Mouse (Mus musculus): ENCODE data around the gene Adap2. TPM values are rescaled to one million over a fixed set of nuclear protein-coding genes. Genes with fewer than 3 reads are reported as not detected.
"Not testable (repeated sequence)": the region's sequence is repeated elsewhere in the genome, so short reads cannot be mapped to it uniquely, and the experiment has no call there.

Gene Adap2
- polyA plus RNA-seq, 1 experiment from 2014 or later = 1.1 TPM

- H3K27ac ChIP-seq = no peak overlapping the region
- H3K4me1 ChIP-seq = no peaks in the 10 kb centered on the region; the same call in 1 of the 2 replicates
- no peaks in the 10 kb centered on the region for H3K36me3 ChIP-seq
- WGBS = 67% methylated on average over 5 of the region's 5 CpGs
- no peak overlapping the region for H3K4me2 ChIP-seq (replicated peaks)
- no peak overlapping the region for H3K4me3 ChIP-seq
- ATAC-seq (ENCODE audit: insufficient number of reproducible peaks, insufficient read depth, low FRiP score, low TSS enrichment) = no peak
- H3K27me3 ChIP-seq = no peaks in the 10 kb centered on the region
- no peak overlapping the region for H3K9ac ChIP-seq
- H3K9me3 ChIP-seq = no peaks in the 10 kb centered on the region
Measured at GRCm38 (mm10) chr11:80181021-80181749, 27.3 kb downstream of the Adap2 start.

- WGBS = 44% methylated on average over 12 of the region's 12 CpGs
- not testable (repeated sequence) for H3K27ac ChIP-seq; H3K4me1 ChIP-seq; H3K9me3 ChIP-seq; H3K36me3 ChIP-seq; ATAC-seq (ENCODE audit: insufficient number of reproducible peaks, insufficient read depth, low FRiP score, low TSS enrichment); H3K27me3 ChIP-seq
- Histone ChIP-seq H3K4me3 (peak overlapping the region; percentile 66), H3K9ac (peak overlapping the region; percentile 69), H3K4me2 (replicated peaks) (peak overlapping the region; percentile 67)
Measured at GRCm38 (mm10) chr11:80183054-80183704, 29.3 kb downstream of the Adap2 start.

- Histone ChIP-seq H3K27ac (peak within 1 kb of the TSS; percentile 84), H3K9ac (peak within 1 kb of the TSS; percentile 69), H3K4me2 (replicated peaks) (peak within 1 kb of the TSS; percentile 67), H3K27me3 (no peaks in the 10 kb centered on the region), H3K36me3 (no peaks in the 10 kb centered on the region), H3K9me3 (no peaks in the 10 kb centered on the region), H3K4me1 (no peaks in the 10 kb centered on the region; the same call in 1 of the 2 replicates), H3K4me3 (peak within 1 kb of the TSS; percentile 66)
- peak; percentile 74; the same call in 1 of the 2 replicates for ATAC-seq (ENCODE audit: insufficient number of reproducible peaks, insufficient read depth, low FRiP score, low TSS enrichment)
- WGBS = 1% methylated on average over 33 of the region's 33 CpGs
Measured at GRCm38 (mm10) chr11:80183705-80184255, 29.9 kb downstream of the Adap2 start, which contains the start of gene Rnf135. Gene Rnf135 (plus strand): TSS chr11:80183851.

GRCm38 (mm10) chr11:80184531-80185071 is 30.7 kb downstream of the Adap2 start:
- Histone ChIP-seq H3K9ac (0 out of 2 replicates have a peak overlapping the region, but pooled peaks have one; percentile 69), H3K4me2 (replicated peaks) (peak overlapping the region; percentile 67), H3K27ac (no peak overlapping the region), H3K4me1 (no peaks in the 10 kb centered on the region; the same call in 1 of the 2 replicates), H3K27me3 (no peaks in the 10 kb centered on the region), H3K36me3 (no peaks in the 10 kb centered on the region), H3K9me3 (no peaks in the 10 kb centered on the region), H3K4me3 (peak overlapping the region; percentile 66)
- WGBS = 85% methylated on average over 6 of the region's 6 CpGs
- ATAC-seq (ENCODE audit: insufficient number of reproducible peaks, insufficient read depth, low FRiP score, low TSS enrichment) = no peak

GRCm38 (mm10) chr11:80185441-80185976 is 31.6 kb downstream of the Adap2 start:
- not testable (repeated sequence) for H3K27me3 ChIP-seq; ATAC-seq (ENCODE audit: insufficient number of reproducible peaks, insufficient read depth, low FRiP score, low TSS enrichment); H3K27ac ChIP-seq; H3K36me3 ChIP-seq; H3K4me1 ChIP-seq; H3K9ac ChIP-seq; H3K4me2 ChIP-seq (replicated peaks); H3K9me3 ChIP-seq; H3K4me3 ChIP-seq
- WGBS = 61% methylated on average over 5 of the region's 5 CpGs

- WGBS = 56% methylated on average over 4 of the region's 4 CpGs
- Histone ChIP-seq H3K36me3 (peaks cover 9% of the 10 kb centered on the region), H3K9me3 (no peaks in the 10 kb centered on the region), H3K4me2 (replicated peaks) (no peak overlapping the region), H3K4me1 (no peaks in the 10 kb centered on the region), H3K27ac (no peak overlapping the region), H3K9ac (no peak overlapping the region), H3K27me3 (no peaks in the 10 kb centered on the region), H3K4me3 (no peak overlapping the region)
- no peak for ATAC-seq (ENCODE audit: insufficient number of reproducible peaks, insufficient read depth, low FRiP score, low TSS enrichment)
Measured at GRCm38 (mm10) chr11:80190280-80190679, 36.4 kb downstream of the Adap2 start.

GRCm38 (mm10) chr11:80193827-80194226 is 39.9 kb downstream of the Adap2 start:
- Histone ChIP-seq H3K4me2 (replicated peaks) (no peak overlapping the region), H3K9ac (no peak overlapping the region), H3K4me3 (no peak overlapping the region), H3K27me3 (no peaks in the 10 kb centered on the region), H3K36me3 (peaks cover 9% of the 10 kb centered on the region), H3K27ac (no peak overlapping the region), H3K4me1 (no peaks in the 10 kb centered on the region), H3K9me3 (no peaks in the 10 kb centered on the region)
- 65% methylated on average over 4 of the region's 4 CpGs for WGBS
- ATAC-seq (ENCODE audit: insufficient number of reproducible peaks, insufficient read depth, low FRiP score, low TSS enrichment) = no peak

- Histone ChIP-seq H3K27me3 (no peaks in the 10 kb centered on the region), H3K4me1 (no peaks in the 10 kb centered on the region), H3K4me3 (no peak overlapping the region), H3K9ac (no peak overlapping the region), H3K27ac (no peak overlapping the region), H3K36me3 (peaks cover 9% of the 10 kb centered on the region), H3K9me3 (no peaks in the 10 kb centered on the region), H3K4me2 (replicated peaks) (no peak overlapping the region)
- WGBS = 86% methylated on average over 7 of the region's 7 CpGs
- no peak for ATAC-seq (ENCODE audit: insufficient number of reproducible peaks, insufficient read depth, low FRiP score, low TSS enrichment)
Measured at GRCm38 (mm10) chr11:80196351-80196750, 42.4 kb downstream of the Adap2 start.

- H3K4me2 ChIP-seq (replicated peaks) = no peak overlapping the region
- ATAC-seq (ENCODE audit: insufficient number of reproducible peaks, insufficient read depth, low FRiP score, low TSS enrichment) = no peak
- H3K4me3 ChIP-seq = no peak overlapping the region
- peaks cover 3% of the 10 kb centered on the region; the same call in 1 of the 2 replicates for H3K36me3 ChIP-seq
- no peaks in the 10 kb centered on the region for H3K9me3 ChIP-seq
- H3K27ac ChIP-seq = no peak overlapping the region
- H3K4me1 ChIP-seq = no peaks in the 10 kb centered on the region
- H3K27me3 ChIP-seq = no peaks in the 10 kb centered on the region
- 91% methylated on average over 3 of the region's 3 CpGs for WGBS
- no peak overlapping the region for H3K9ac ChIP-seq
Measured at GRCm38 (mm10) chr11:80199316-80199715, 45.4 kb downstream of the Adap2 start.

- no peak overlapping the region for H3K9ac ChIP-seq
- WGBS = 97% methylated on average over 2 of the region's 2 CpGs
- no peaks in the 10 kb centered on the region for H3K4me1 ChIP-seq
- no peak overlapping the region for H3K27ac ChIP-seq
- no peak overlapping the region for H3K4me3 ChIP-seq
- no peaks in the 10 kb centered on the region for H3K27me3 ChIP-seq
- H3K9me3 ChIP-seq = no peaks in the 10 kb centered on the region
- no peak for ATAC-seq (ENCODE audit: insufficient number of reproducible peaks, insufficient read depth, low FRiP score, low TSS enrichment)
- no peak overlapping the region for H3K4me2 ChIP-seq (replicated peaks)
- H3K36me3 ChIP-seq = no peaks in the 10 kb centered on the region
Measured at GRCm38 (mm10) chr11:80199773-80200172, 45.9 kb downstream of the Adap2 start.

GRCm38 (mm10) chr11:80200326-80200725 is 46.4 kb downstream of the Adap2 start:
- ATAC-seq (ENCODE audit: insufficient number of reproducible peaks, insufficient read depth, low FRiP score, low TSS enrichment) = no peak
- no peaks in the 10 kb centered on the region for H3K9me3 ChIP-seq
- WGBS = 83% methylated on average over 1 of the region's 1 CpGs

More at GRCm38 (mm10) chr11:80200326-80200725, 46.4 kb downstream of the Adap2 start:
- Histone ChIP-seq H3K36me3 (no peaks in the 10 kb centered on the region), H3K4me3 (no peak overlapping the region), H3K4me2 (replicated peaks) (no peak overlapping the region), H3K4me1 (no peaks in the 10 kb centered on the region), H3K27ac (no peak overlapping the region), H3K9ac (no peak overlapping the region), H3K27me3 (no peaks in the 10 kb centered on the region)

Measured in embryonic facial prominence, embryonic 12.5 days (tissue).